13 mouse cellular contexts compared by ENCODE assay signal in the genomic region with DNA sequence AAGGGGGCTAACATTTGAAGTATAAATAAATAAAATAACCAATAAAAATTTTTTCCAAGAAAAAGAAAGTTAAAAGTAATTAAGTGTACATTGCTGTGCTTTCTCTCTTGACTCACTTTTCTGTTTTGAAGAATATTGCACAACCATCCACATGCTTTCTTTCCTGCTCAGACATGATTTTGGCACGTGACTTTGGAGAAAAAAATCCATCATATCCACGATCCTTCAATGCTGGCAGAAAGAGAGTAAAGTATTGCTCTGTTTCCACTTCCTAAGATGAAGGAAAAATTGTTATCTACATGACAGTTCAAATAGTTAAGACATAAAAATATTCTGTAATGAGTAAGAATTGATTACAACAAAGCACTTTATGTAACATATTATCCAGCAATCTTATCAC.
"Had no signal": no experiment of that assay in that cellular context is flagged by ENCODE, and none has a peak within 500 bp of the region (broad histone marks: within the 10 kb centered on the region; RNA-seq: fewer than 3 reads in every experiment).

No protein-coding gene starts in this region.

- ATAC-seq: intestine, postnatal 0 days; midbrain, embryonic 16.5 days had no signal

- H3K9ac ChIP-seq: limb, embryonic 15.5 days; liver, embryonic 13.5 days; lung, embryonic 15.5 days; midbrain, embryonic 12.5 days; neural tube, embryonic 13.5 days had no signal

- DNase-seq: kidney, adult 8-10 months; kidney, postnatal 25 days; layer of hippocampus, adult 9-11 months; layer of hippocampus, postnatal 36 days; liver, embryonic 13.5 days; right cerebral cortex, postnatal 25 days; thymus, postnatal 36 days had no signal

- H3K9me3 ChIP-seq: limb, embryonic 15.5 days; liver, embryonic 13.5 days; lung, embryonic 15.5 days; midbrain, embryonic 12.5 days; neural tube, embryonic 13.5 days had no signal

- H3K27me3 ChIP-seq: limb, embryonic 15.5 days; liver, embryonic 13.5 days; lung, embryonic 15.5 days; midbrain, embryonic 12.5 days; neural tube, embryonic 13.5 days had no signal

- H3K4me2 ChIP-seq: limb, embryonic 15.5 days; liver, embryonic 13.5 days; lung, embryonic 15.5 days; midbrain, embryonic 12.5 days; neural tube, embryonic 13.5 days had no signal

- H3K4me1 ChIP-seq: limb, embryonic 15.5 days; liver, embryonic 13.5 days; lung, embryonic 15.5 days; midbrain, embryonic 12.5 days; neural tube, embryonic 13.5 days had no signal

- H3K4me3 ChIP-seq: limb, embryonic 15.5 days; liver, embryonic 13.5 days; lung, embryonic 15.5 days; midbrain, embryonic 12.5 days; neural tube, embryonic 13.5 days had no signal

- H3K27ac ChIP-seq: limb, embryonic 15.5 days; liver, embryonic 13.5 days; lung, embryonic 15.5 days; midbrain, embryonic 12.5 days; neural tube, embryonic 13.5 days had no signal
